Comparison of ENCODE assay signal across 9 mouse cellular contexts in genomic region chr8:84813059-84813458, GRCm38 (mm10). TPM values are rescaled to one million over a fixed set of nuclear protein-coding genes. Genes with fewer than 3 reads are reported as not detected.
DNase-seq lines count a peak whose midpoint lies in the region; ATAC-seq and TF ChIP-seq lines count a peak whose summit lies in the region.
"Had no signal": no experiment of that assay in that cellular context is flagged by ENCODE, and none has a peak within 500 bp of the region (broad histone marks: within the 10 kb centered on the region; RNA-seq: fewer than 3 reads in every experiment).

No protein-coding gene starts in this region.

- ATAC-seq in liver, embryonic 12.5 days: no peak
- ATAC-seq in forebrain, embryonic 12.5 days (ENCODE audit: low FRiP score): 0 out of 2 replicates have a peak, but pooled peaks have one; percentile 22
- no peak for ATAC-seq in hindbrain, embryonic 14.5 days (ENCODE audit: low FRiP score)
- ATAC-seq in limb, embryonic 14.5 days (ENCODE audit: low FRiP score, low read depth): peak; percentile 25; the same call in 1 of the 2 replicates

- peak; percentile 87 for DNase-seq in liver
- peak; percentile 72 for DNase-seq in c-Kit-positive CD71-negative TER-119-negative erythroid progenitor cells, embryonic 14.5 days (ENCODE audit: low read depth)
- peak; percentile 89 for DNase-seq in hindbrain, embryonic 14.5 days (ENCODE audit: low spot score)
- peak; percentile 92 for DNase-seq in limb, embryonic 14.5 days (ENCODE audit: low spot score)
- DNase-seq in neural tube, embryonic 10.5 days (ENCODE audit: extremely low spot score, low spot score): peak; percentile 84

- WGBS in liver, embryonic 12.5 days (ENCODE audit: insufficient replicate concordance): 4% methylated on average over 5 of the region's 5 CpGs
- WGBS in forebrain, embryonic 12.5 days: under 1% methylated on average over 5 of the region's 5 CpGs
- WGBS in hindbrain, embryonic 14.5 days: 3% methylated on average over 5 of the region's 5 CpGs
- WGBS in limb, embryonic 14.5 days: 1% methylated on average over 5 of the region's 5 CpGs

- no peak for TF ChIP-seq POLR2A in limb, embryonic 14.5 days (IDR thresholded peaks at IDR 0.05; ENCODE audit: borderline replicate concordance, extremely low read depth, insufficient read depth, insufficient read length)
- TF ChIP-seq POLR2A in testis, adult 2 months (IDR thresholded peaks at IDR 0.05; ENCODE audit: control insufficient read depth, low read depth, low read length): no peak

- no peak overlapping the region for H3K4me3 ChIP-seq in liver, embryonic 12.5 days
- no peak overlapping the region for H3K4me3 ChIP-seq in forebrain, embryonic 12.5 days (replicated peaks)
- no peak overlapping the region for H3K4me3 ChIP-seq in hindbrain, embryonic 14.5 days (replicated peaks; ENCODE audit: low read length)
- no peak overlapping the region for H3K4me3 ChIP-seq in limb, embryonic 14.5 days (replicated peaks; ENCODE audit: low read length)
- peak overlapping the region; percentile 68 for H3K4me3 ChIP-seq in testis, adult 2 months (ENCODE audit: control insufficient read depth, low read depth, low read length)
- H3K4me3 ChIP-seq: embryonic facial prominence, embryonic 12.5 days had no signal

- no peak overlapping the region for H3K9ac ChIP-seq in liver, embryonic 12.5 days
- H3K9ac ChIP-seq in forebrain, embryonic 12.5 days: no peak overlapping the region
- no peak overlapping the region for H3K9ac ChIP-seq in hindbrain, embryonic 14.5 days
- H3K9ac ChIP-seq in limb, embryonic 14.5 days (ENCODE audit: low read depth, low read length, severe bottlenecking): no peak overlapping the region
- H3K9ac ChIP-seq: embryonic facial prominence, embryonic 12.5 days had no signal

- TF ChIP-seq CTCF in testis, adult 2 months (IDR thresholded peaks at IDR 0.05; ENCODE audit: control insufficient read depth, insufficient read depth, insufficient replicate concordance, low read depth, low read length): peak; percentile 37; the same call in 1 of the 2 replicates

- no peak overlapping the region for H3K27ac ChIP-seq in liver, embryonic 12.5 days
- no peak overlapping the region for H3K27ac ChIP-seq in forebrain, embryonic 12.5 days
- H3K27ac ChIP-seq in hindbrain, embryonic 14.5 days: peak overlapping the region; percentile 81; the same call in 1 of the 2 replicates
- H3K27ac ChIP-seq in limb, embryonic 14.5 days (replicated peaks; ENCODE audit: low read depth, low read length): no peak overlapping the region
- H3K27ac ChIP-seq in testis, adult 2 months (ENCODE audit: control insufficient read depth, insufficient read depth, low read depth, low read length): peak overlapping the region; percentile 1; the same call in 1 of the 2 replicates
- H3K27ac ChIP-seq: embryonic facial prominence, embryonic 12.5 days had no signal

- peaks cover 52% of the 10 kb centered on the region for H3K4me1 ChIP-seq in liver, embryonic 12.5 days
- peaks cover 50% of the 10 kb centered on the region for H3K4me1 ChIP-seq in forebrain, embryonic 12.5 days
- H3K4me1 ChIP-seq in hindbrain, embryonic 14.5 days (replicated peaks; ENCODE audit: control insufficient read depth, insufficient read depth, low read length): peaks cover 15% of the 10 kb centered on the region
- H3K4me1 ChIP-seq in limb, embryonic 14.5 days (ENCODE audit: control insufficient read depth, insufficient read depth, low read length): peaks cover 11% of the 10 kb centered on the region; the same call in 1 of the 2 replicates
- H3K4me1 ChIP-seq in testis, adult 2 months (ENCODE audit: control insufficient read depth, insufficient read depth, low read length): peaks cover 13% of the 10 kb centered on the region

- peaks cover 57% of the 10 kb centered on the region for H3K27me3 ChIP-seq in liver, embryonic 12.5 days (replicated peaks)
- peaks cover 56% of the 10 kb centered on the region for H3K27me3 ChIP-seq in forebrain, embryonic 12.5 days
- H3K27me3 ChIP-seq in hindbrain, embryonic 14.5 days (ENCODE audit: control insufficient read depth, insufficient read depth, low read length): peaks cover 9% of the 10 kb centered on the region
- no peaks in the 10 kb centered on the region for H3K27me3 ChIP-seq in limb, embryonic 14.5 days (ENCODE audit: control insufficient read depth, insufficient read depth, low read length)
- no peaks in the 10 kb centered on the region for H3K27me3 ChIP-seq in testis, adult 2 months (ENCODE audit: control insufficient read depth, insufficient read depth, low read length)

- no peaks in the 10 kb centered on the region for H3K9me3 ChIP-seq in liver, embryonic 12.5 days (replicated peaks)
- no peaks in the 10 kb centered on the region for H3K9me3 ChIP-seq in forebrain, embryonic 12.5 days
- H3K9me3 ChIP-seq in hindbrain, embryonic 14.5 days (ENCODE audit: control insufficient read depth, low read length): no peaks in the 10 kb centered on the region
- no peaks in the 10 kb centered on the region for H3K9me3 ChIP-seq in limb, embryonic 14.5 days (ENCODE audit: control insufficient read depth, low read length)
- H3K9me3 ChIP-seq: embryonic facial prominence, embryonic 12.5 days had no signal

- H3K36me3 ChIP-seq in liver, embryonic 12.5 days: no peaks in the 10 kb centered on the region
- no peaks in the 10 kb centered on the region for H3K36me3 ChIP-seq in forebrain, embryonic 12.5 days (replicated peaks)
- H3K36me3 ChIP-seq in hindbrain, embryonic 14.5 days (replicated peaks; ENCODE audit: control insufficient read depth, insufficient read depth): no peaks in the 10 kb centered on the region
- H3K36me3 ChIP-seq in limb, embryonic 14.5 days (ENCODE audit: control insufficient read depth, insufficient read depth, low read length): no peaks in the 10 kb centered on the region
- H3K36me3 ChIP-seq in testis, adult 2 months (ENCODE audit: control insufficient read depth, insufficient read depth, low read length): no peaks in the 10 kb centered on the region
- H3K36me3 ChIP-seq: embryonic facial prominence, embryonic 12.5 days had no signal

- H3K4me2 ChIP-seq in liver, embryonic 12.5 days: no peak overlapping the region
- H3K4me2 ChIP-seq in forebrain, embryonic 12.5 days: no peak overlapping the region
- no peak overlapping the region for H3K4me2 ChIP-seq in hindbrain, embryonic 14.5 days (replicated peaks)
- H3K4me2 ChIP-seq in limb, embryonic 14.5 days (replicated peaks; ENCODE audit: low read depth, low read length, severe bottlenecking): no peak overlapping the region
- H3K4me2 ChIP-seq: embryonic facial prominence, embryonic 12.5 days had no signal

RNA-seq across cellular contexts. Expression of gene Dand5, which starts 9.6 kb away (rescaled TPM):
- polyA plus RNA-seq in liver, embryonic 12.5 days (2016; fragmentation: Nextera tagmentation; extraction: Ambion mirVana): 3.4 and 4.3 TPM in 2 replicates
- polyA plus RNA-seq in forebrain, embryonic 12.5 days (2016; fragmentation: Nextera tagmentation; extraction: Ambion mirVana): 5.3 and 5.6 TPM in 2 replicates
- polyA plus RNA-seq in hindbrain, embryonic 14.5 days (2014; fragmentation: Nextera tagmentation; extraction: Ambion mirVana): 13.5 and 14.6 TPM in 2 replicates
- 5.7 and 5.9 TPM in 2 replicates for polyA plus RNA-seq in limb, embryonic 14.5 days (2012; rRNA removed)
- polyA plus RNA-seq in limb, embryonic 14.5 days (2014; fragmentation: Nextera tagmentation; extraction: Ambion mirVana): 6.4 and 6.9 TPM in 2 replicates
- 27.1 and 29.7 TPM in 2 replicates for polyA plus RNA-seq in testis, adult 2 months (2012; rRNA removed)

RNA-seq across cellular contexts. Expression of gene Nfix, which starts 12.9 kb away (rescaled TPM):
- 2.8 and 2.9 TPM in 2 replicates for polyA plus RNA-seq in liver, embryonic 12.5 days (2016; fragmentation: Nextera tagmentation; extraction: Ambion mirVana)
- polyA plus RNA-seq in forebrain, embryonic 12.5 days (2016; fragmentation: Nextera tagmentation; extraction: Ambion mirVana): 31.9 and 33.2 TPM in 2 replicates
- polyA plus RNA-seq in hindbrain, embryonic 14.5 days (2014; fragmentation: Nextera tagmentation; extraction: Ambion mirVana): 78.8 and 82.4 TPM in 2 replicates
- 81.2 and 97.7 TPM in 2 replicates for polyA plus RNA-seq in limb, embryonic 14.5 days (2012; rRNA removed)
- 100 and 108 TPM in 2 replicates for polyA plus RNA-seq in limb, embryonic 14.5 days (2014; fragmentation: Nextera tagmentation; extraction: Ambion mirVana)
- polyA plus RNA-seq in testis, adult 2 months (2012; rRNA removed): 4.3 and 5.0 TPM in 2 replicates

RNA-seq across cellular contexts. Expression of gene Gadd45gip1, which starts 18.3 kb away (rescaled TPM):
- polyA plus RNA-seq in liver, embryonic 12.5 days (2016; fragmentation: Nextera tagmentation; extraction: Ambion mirVana): 69.9 and 71.0 TPM in 2 replicates
- polyA plus RNA-seq in forebrain, embryonic 12.5 days (2016; fragmentation: Nextera tagmentation; extraction: Ambion mirVana): 43.0 and 44.8 TPM in 2 replicates
- 35.0 and 37.4 TPM in 2 replicates for polyA plus RNA-seq in hindbrain, embryonic 14.5 days (2014; fragmentation: Nextera tagmentation; extraction: Ambion mirVana)
- polyA plus RNA-seq in limb, embryonic 14.5 days (2012; rRNA removed): 39.8 and 45.6 TPM in 2 replicates
- 43.2 and 44.9 TPM in 2 replicates for polyA plus RNA-seq in limb, embryonic 14.5 days (2014; fragmentation: Nextera tagmentation; extraction: Ambion mirVana)
- polyA plus RNA-seq in testis, adult 2 months (2012; rRNA removed): 9.4 and 12.0 TPM in 2 replicates

RNA-seq across cellular contexts. Expression of gene Rad23a, which starts 27.4 kb away (rescaled TPM):
- polyA plus RNA-seq in liver, embryonic 12.5 days (2016; fragmentation: Nextera tagmentation; extraction: Ambion mirVana): 274 and 281 TPM in 2 replicates
- polyA plus RNA-seq in forebrain, embryonic 12.5 days (2016; fragmentation: Nextera tagmentation; extraction: Ambion mirVana): 108 and 118 TPM in 2 replicates
- polyA plus RNA-seq in hindbrain, embryonic 14.5 days (2014; fragmentation: Nextera tagmentation; extraction: Ambion mirVana): 75.7 and 81.1 TPM in 2 replicates
- polyA plus RNA-seq in limb, embryonic 14.5 days (2012; rRNA removed): 82.0 and 82.4 TPM in 2 replicates
- polyA plus RNA-seq in limb, embryonic 14.5 days (2014; fragmentation: Nextera tagmentation; extraction: Ambion mirVana): 104 and 109 TPM in 2 replicates
- 106 and 110 TPM in 2 replicates for polyA plus RNA-seq in testis, adult 2 months (2012; rRNA removed)

RNA-seq across cellular contexts. Expression of gene Calr, which starts 33.7 kb away (rescaled TPM):
- polyA plus RNA-seq in liver, embryonic 12.5 days (2016; fragmentation: Nextera tagmentation; extraction: Ambion mirVana): 590 and 610 TPM in 2 replicates
- polyA plus RNA-seq in forebrain, embryonic 12.5 days (2016; fragmentation: Nextera tagmentation; extraction: Ambion mirVana): 619 TPM in 2 replicates
- polyA plus RNA-seq in hindbrain, embryonic 14.5 days (2014; fragmentation: Nextera tagmentation; extraction: Ambion mirVana): 574 and 709 TPM in 2 replicates
- polyA plus RNA-seq in limb, embryonic 14.5 days (2012; rRNA removed): 575 and 831 TPM in 2 replicates
- 802 and 827 TPM in 2 replicates for polyA plus RNA-seq in limb, embryonic 14.5 days (2014; fragmentation: Nextera tagmentation; extraction: Ambion mirVana)
- polyA plus RNA-seq in testis, adult 2 months (2012; rRNA removed): 318 and 384 TPM in 2 replicates

Comparison
In these comparisons a context has a peak if more than half of its experiments do, and no peak if none do; other contexts are left out.
1. ATAC-seq: peak in forebrain, embryonic 12.5 days (single experiment) and limb, embryonic 14.5 days (single experiment); none in liver, embryonic 12.5 days (single experiment) and hindbrain, embryonic 14.5 days (single experiment).
2. H3K27ac ChIP-seq: peak in hindbrain, embryonic 14.5 days (single experiment) and testis, adult 2 months (single experiment); none in liver, embryonic 12.5 days (single experiment), forebrain, embryonic 12.5 days (single experiment) and limb, embryonic 14.5 days (single experiment).
3. Peak in every context shown above with its lines, with median percentiles within 50 percentile points of each other: DNase-seq.